Mouse (Mus musculus) neutrophil, adult 5-6 weeks (primary cell): ENCODE results near the gene Umad1. TPM values are rescaled to one million over a fixed set of nuclear protein-coding genes. Genes with fewer than 3 reads are reported as not detected.

Experiments
- ATAC-seq: fragments of 151-379, 151-347 bp; 2 replicates; pipeline ENCODE4 v1.8.0; 2017; ENCODE audit warnings: mild to moderate bottlenecking, moderate TSS enrichment; ENCODE audit not compliant: insufficient number of reproducible peaks, poor library complexity, low FRiP score, severe bottlenecking; ENCODE audit errors: extremely low read depth
- total RNA-seq: library from RNA; stranded (forward); fragments of 200-1000 nt; gene quantifications from 2 replicates; pipeline ENCODE4 v1.2.3, GENCODE M21; 2017

Umad1 gene
- total RNA-seq = 11.1 and 12.6 TPM in 2 replicates

- ATAC-seq = peak; percentile 99
Measured at GRCm38 (mm10) chr6:8259004-8259666, at the start of gene Umad1, which contains the start of the genes Rpa3 and Gm45062. Gene Umad1 (plus strand): TSS chr6:8259288. Gene Rpa3 (minus strand): TSS chr6:8259173. Gene Gm45062 (plus strand): TSS chr6:8259450.

- ATAC-seq = no peak
Measured at GRCm38 (mm10) chr6:8209866-8210186, 49.3 kb upstream of the Umad1 start.

GRCm38 (mm10) chr6:8210661-8211060 lies 48.4 kb upstream of the Umad1 start:
- ATAC-seq = no peak

GRCm38 (mm10) chr6:8227035-8227434 lies 32.1 kb upstream of the Umad1 start:
- no peak for ATAC-seq

- no peak for ATAC-seq
Measured at GRCm38 (mm10) chr6:8228596-8228995, 30.5 kb upstream of the Umad1 start.

GRCm38 (mm10) chr6:8258316-8258715 lies 772 bp upstream of the Umad1 start:
- no peak for ATAC-seq

- peak; percentile 31 for ATAC-seq
Measured at GRCm38 (mm10) chr6:8259667-8260044, 568 bp downstream of the Umad1 start.

- ATAC-seq = no peak
Measured at GRCm38 (mm10) chr6:8271047-8271446, 12.0 kb downstream of the Umad1 start.

- ATAC-seq = peak; percentile 75
Measured at GRCm38 (mm10) chr6:8274387-8275054, 15.4 kb downstream of the Umad1 start.

GRCm38 (mm10) chr6:8275098-8275497 lies 16.0 kb downstream of the Umad1 start:
- peak; percentile 82 for ATAC-seq

- ATAC-seq = no peak
Measured at GRCm38 (mm10) chr6:8276431-8276830, 17.3 kb downstream of the Umad1 start.

- ATAC-seq = peak; percentile 42; the same call in 1 of the 2 replicates
Measured at GRCm38 (mm10) chr6:8278426-8279002, 19.4 kb downstream of the Umad1 start.

- no peak for ATAC-seq
Measured at GRCm38 (mm10) chr6:8283255-8283654, 24.2 kb downstream of the Umad1 start.

- ATAC-seq = no peak
Measured at GRCm38 (mm10) chr6:8285401-8285960, 26.4 kb downstream of the Umad1 start.

GRCm38 (mm10) chr6:8286146-8286545 lies 27.1 kb downstream of the Umad1 start:
- ATAC-seq = no peak

- 0 out of 2 replicates have a peak, but pooled peaks have one; percentile 30 for ATAC-seq
Measured at GRCm38 (mm10) chr6:8288755-8289580, 29.9 kb downstream of the Umad1 start.

- ATAC-seq = no peak
Measured at GRCm38 (mm10) chr6:8294048-8294784, 35.1 kb downstream of the Umad1 start.

- ATAC-seq = no peak
Measured at GRCm38 (mm10) chr6:8299066-8299863, 40.2 kb downstream of the Umad1 start.
